Mouse (Mus musculus) MEL (cell line): ENCODE measurements around the gene Pim2. TPM values are rescaled to one million over a fixed set of nuclear protein-coding genes. Genes with fewer than 3 reads are reported as not detected.

Source experiments
- DNase-seq: peaks from one replicate; pipeline ENCODE4 v3.0.0; 2011; ENCODE audit warnings: low read depth, low spot score
- H3K27ac ChIP-seq: 2 replicates; pipeline ENCODE4 v1.5.1; 2012; ENCODE audit warnings: low read depth, mild to moderate bottlenecking, control low read depth, low read length, moderate library complexity; ENCODE audit not compliant: control insufficient read depth
- H3K27me3 ChIP-seq, 2 experiments: fragments of 150-350 bp in 1 of 2; sonication (generic) in 1 of 2; 2 replicates each; pipeline ENCODE4 v1.6.1; 2012; ENCODE audit warnings: low read length in 2 of 2, mild to moderate bottlenecking in 2 of 2, improper control_type of control experiment in 1 of 2, moderate library complexity in 1 of 2; ENCODE audit not compliant: insufficient read depth in 2 of 2, control insufficient read depth in 1 of 2
- H3K36me3 ChIP-seq, 2 experiments: 2 replicates each; pipeline ENCODE4 v1.6.1; 2012 to 2014; ENCODE audit warnings: low read length in 2 of 2, improper control_type of control experiment in 1 of 2, inconsistent platforms in 1 of 2, mild to moderate bottlenecking in 1 of 2; ENCODE audit not compliant: insufficient read depth in 2 of 2, control insufficient read depth in 1 of 2
- H3K4me1 ChIP-seq, 2 experiments: fragments of 150-350 bp in 1 of 2; sonication (generic) in 1 of 2; 2 replicates each; pipeline ENCODE4 v1.6.1; 2012; ENCODE audit warnings: low read length in 2 of 2, improper control_type of control experiment in 1 of 2, mild to moderate bottlenecking in 1 of 2; ENCODE audit not compliant: insufficient read depth in 2 of 2, control insufficient read depth in 1 of 2
- H3K4me3 ChIP-seq, 2 experiments: fragments of 150-350 bp in 1 of 2; sonication (generic) in 1 of 2; 2 replicates each; pipeline ENCODE4 v1.5.1; 2012; ENCODE audit warnings: low read depth in 2 of 2, low read length in 2 of 2, mild to moderate bottlenecking in 2 of 2, moderate library complexity in 2 of 2, control low read depth in 1 of 2, improper control_type of control experiment in 1 of 2; ENCODE audit not compliant: control insufficient read depth in 1 of 2, insufficient read depth in 1 of 2
- H3K79me2 ChIP-seq: 2 replicates; pipeline ENCODE4 v1.6.1; 2012; ENCODE audit warnings: mild to moderate bottlenecking, low read length, moderate library complexity; ENCODE audit not compliant: control insufficient read depth, poor library complexity, insufficient read depth
- H3K9ac ChIP-seq: 2 replicates; pipeline ENCODE4 v1.6.1; 2012; ENCODE audit warnings: low read depth, mild to moderate bottlenecking, control low read depth, low read length, moderate library complexity; ENCODE audit not compliant: control insufficient read depth, poor library complexity, severe bottlenecking
- H3K9me3 ChIP-seq: fragments of 150-350 bp; sonication (generic); replicated peaks from 2 replicates; pipeline ENCODE4 v1.6.1; 2012; ENCODE audit warnings: mild to moderate bottlenecking, low read length, improper control_type of control experiment, moderate library complexity; ENCODE audit not compliant: insufficient read depth
- BHLHE40 ChIP-seq: IDR thresholded peaks from 2 replicates; pipeline ENCODE4 v1.6.1; 2012; ENCODE audit warnings: low read depth, mild to moderate bottlenecking, inconsistent platforms, low read length, improper control_type of control experiment, borderline replicate concordance
- CTCF ChIP-seq, 3 experiments: IDR thresholded peaks in 2 of 3; conservative IDR thresholded peaks in 1 of 3; 2 replicates each; pipeline ENCODE4 v1.5.1; 2011 to 2012; ENCODE audit warnings: low read length in 3 of 3, low read depth in 2 of 3, mild to moderate bottlenecking in 2 of 3, improper control_type of control experiment in 1 of 3, inconsistent platforms in 1 of 3, mixed read lengths in 1 of 3, moderate library complexity in 1 of 3; ENCODE audit not compliant: control insufficient read depth in 1 of 3, insufficient read depth in 1 of 3, poor library complexity in 1 of 3, severe bottlenecking in 1 of 3
- EP300 ChIP-seq, 2 experiments: IDR thresholded peaks; 2 replicates each; pipeline ENCODE4 v1.6.1; 2011; ENCODE audit warnings: improper control_type of control experiment in 2 of 2, low read length in 2 of 2, low read depth in 1 of 2, mild to moderate bottlenecking in 1 of 2
- ETS1 ChIP-seq: IDR thresholded peaks from 2 replicates; pipeline ENCODE4 v1.6.1; 2012; ENCODE audit warnings: low read depth, mild to moderate bottlenecking, inconsistent platforms, low read length, improper control_type of control experiment, moderate library complexity
- GABPA ChIP-seq: IDR thresholded peaks from 2 replicates; pipeline ENCODE4 v1.6.1; 2012; ENCODE audit warnings: low read depth, mild to moderate bottlenecking, inconsistent platforms, low read length, improper control_type of control experiment, moderate library complexity
- GATA1 ChIP-seq: IDR thresholded peaks from 2 replicates; pipeline ENCODE4 v1.6.1; 2011; ENCODE audit warnings: low read depth, low read length, improper control_type of control experiment
- HCFC1 ChIP-seq: IDR thresholded peaks from 2 replicates; pipeline ENCODE4 v1.6.1; 2012; ENCODE audit warnings: low read depth, mild to moderate bottlenecking, inconsistent platforms, low read length, improper control_type of control experiment, moderate library complexity
- MAX ChIP-seq: IDR thresholded peaks from 2 replicates; pipeline ENCODE4 v1.6.1; 2011; ENCODE audit warnings: low read length, improper control_type of control experiment
- MAZ ChIP-seq: IDR thresholded peaks from 2 replicates; pipeline ENCODE4 v1.6.1; 2012; ENCODE audit warnings: low read depth, mild to moderate bottlenecking, inconsistent platforms, low read length, improper control_type of control experiment
- MEF2A ChIP-seq: IDR thresholded peaks from 2 replicates; pipeline ENCODE4 v1.6.1; 2014; ENCODE audit warnings: low read depth, mild to moderate bottlenecking, inconsistent platforms, low read length, improper control_type of control experiment; ENCODE audit not compliant: poor library complexity, insufficient replicate concordance, severe bottlenecking; ENCODE audit errors: extremely low read depth
- MXI1 ChIP-seq: IDR thresholded peaks from 2 replicates; pipeline ENCODE4 v1.6.1; 2011; ENCODE audit warnings: mild to moderate bottlenecking, low read depth, low read length, improper control_type of control experiment
- MYC ChIP-seq: IDR thresholded peaks from 2 replicates; pipeline ENCODE4 v1.6.1; 2011; ENCODE audit warnings: low read depth, mild to moderate bottlenecking, low read length, improper control_type of control experiment, moderate library complexity
- NELFE ChIP-seq: IDR thresholded peaks from 2 replicates; pipeline ENCODE4 v1.6.1; 2011; ENCODE audit warnings: low read depth, low read length, improper control_type of control experiment
- NRF1 ChIP-seq: IDR thresholded peaks from 2 replicates; pipeline ENCODE4 v1.6.1; 2014; ENCODE audit warnings: low read depth, mild to moderate bottlenecking, inconsistent platforms, low read length, improper control_type of control experiment, moderate library complexity; ENCODE audit not compliant: poor library complexity, insufficient read depth, severe bottlenecking
- POLR2A ChIP-seq, 2 experiments: IDR thresholded peaks; 2 replicates each; pipeline ENCODE4 v1.6.1; 2011 to 2012; ENCODE audit warnings: low read length in 2 of 2, mild to moderate bottlenecking in 2 of 2, control low read depth in 1 of 2, improper control_type of control experiment in 1 of 2, low read depth in 1 of 2, moderate library complexity in 1 of 2; ENCODE audit not compliant: control insufficient read depth in 1 of 2, insufficient read depth in 1 of 2, poor library complexity in 1 of 2
- POLR2AphosphoS2 ChIP-seq: IDR thresholded peaks from 2 replicates; pipeline ENCODE4 v1.6.1; 2011; ENCODE audit warnings: low read length, improper control_type of control experiment
- RAD21 ChIP-seq: IDR thresholded peaks from 2 replicates; pipeline ENCODE4 v1.6.1; 2011; ENCODE audit warnings: mild to moderate bottlenecking, low read depth, low read length, improper control_type of control experiment
- RCOR1 ChIP-seq: IDR thresholded peaks from 2 replicates; pipeline ENCODE4 v1.6.1; 2012; ENCODE audit warnings: low read depth, mild to moderate bottlenecking, inconsistent platforms, low read length, improper control_type of control experiment
- SMC3 ChIP-seq: IDR thresholded peaks from 2 replicates; pipeline ENCODE4 v1.6.1; 2011; ENCODE audit warnings: low read depth, low read length, improper control_type of control experiment
- TAL1 ChIP-seq: IDR thresholded peaks from 2 replicates; pipeline ENCODE4 v1.6.1; 2012; ENCODE audit warnings: mild to moderate bottlenecking, inconsistent platforms, low read length, moderate library complexity, mixed read lengths
- TCF12 ChIP-seq: IDR thresholded peaks from 2 replicates; pipeline ENCODE4 v1.6.1; 2014; ENCODE audit warnings: low read depth, mild to moderate bottlenecking, inconsistent platforms, low read length, improper control_type of control experiment, moderate library complexity
- UBTF ChIP-seq: IDR thresholded peaks from 2 replicates; pipeline ENCODE4 v1.6.1; 2012; ENCODE audit warnings: low read depth, mild to moderate bottlenecking, inconsistent platforms, low read length, improper control_type of control experiment, moderate library complexity, borderline replicate concordance; ENCODE audit not compliant: insufficient read depth
- USF1 ChIP-seq: IDR thresholded peaks from 2 replicates; pipeline ENCODE4 v1.6.1; 2014; ENCODE audit warnings: low read depth, mild to moderate bottlenecking, inconsistent platforms, low read length, improper control_type of control experiment, moderate library complexity
- polyA plus RNA-seq, 2 experiments: library from polyadenylated mRNA; stranded (reverse) in 1 of 2; unstranded in 1 of 2; fragments of >175 nt in 1 of 2; fragments of >200 nt in 1 of 2; gene quantifications; 2 replicates each; pipeline versions ENCODE4 v1.2.1 to v1.2.4; 2012; ENCODE audit warnings: low replicate concordance in 2 of 2, low read depth in 1 of 2; ENCODE audit not compliant: insufficient read length in 2 of 2, insufficient read depth in 1 of 2, missing spikeins in 1 of 2
- total RNA-seq: library from RNA; depleted of rRNA; stranded (reverse); fragments of 300-350 nt; gene quantifications from 2 replicates; pipeline ENCODE4 v1.2.3, GENCODE M21; 2012

Gene Pim2
- total and polyA plus RNA-seq, 3 experiments = 6.4 to 21.7 TPM; not detected in 1

- Histone ChIP-seq H3K9ac (no peak overlapping the region), H3K4me1 (no peaks in the 10 kb centered on the region), H3K4me3 (no peak overlapping the region), H3K36me3 (peaks cover 3 to 15% of the 10 kb centered on the region in 2 experiments; a peak in 2 of 4 replicates), H3K79me2 (peaks cover 19% of the 10 kb centered on the region), H3K9me3 (no peaks in the 10 kb centered on the region), H3K27me3 (no peaks in the 10 kb centered on the region), H3K27ac (no peak overlapping the region)
- TF ChIP-seq POLR2A (IDR thresholded peaks at IDR 0.05; ENCODE audit: control insufficient read depth in 1 of 2, insufficient read depth in 1 of 2, low read depth in 1 of 2, low read length in 2 of 2, poor library complexity in 1 of 2) (no peak), MAX (no peak), TAL1 (no peak), USF1 (no peak), BHLHE40 (no peak), UBTF (no peak), RAD21 (no peak), ETS1 (no peak), MYC (no peak), SMC3 (no peak), EP300 (IDR thresholded peaks at IDR 0.05; ENCODE audit: low read depth in 1 of 2, low read length in 2 of 2) (no peak), GABPA (no peak), NELFE (no peak), RCOR1 (no peak)
- no peak for DNase-seq
Observed at GRCm38 (mm10) chrX:7865343-7865742, 12.7 kb upstream of the Pim2 start.

- Histone ChIP-seq H3K27me3 (no peaks in the 10 kb centered on the region), H3K36me3 (peaks cover 3 to 18% of the 10 kb centered on the region in 2 experiments; a peak in 2 of 4 replicates), H3K9ac (no peak overlapping the region), H3K4me1 (no peaks in the 10 kb centered on the region), H3K4me3 (no peak overlapping the region), H3K27ac (no peak overlapping the region), H3K79me2 (peaks cover 17% of the 10 kb centered on the region), H3K9me3 (no peaks in the 10 kb centered on the region)
- TF ChIP-seq TCF12 = no peak
- TF ChIP-seq MYC = no peak
- TF ChIP-seq EP300 (IDR thresholded peaks at IDR 0.05; ENCODE audit: low read depth in 1 of 2, low read length in 2 of 2) = no peak
- TF ChIP-seq TAL1 = no peak
- no peak for TF ChIP-seq POLR2AphosphoS2
- no peak for TF ChIP-seq USF1
- no peak for TF ChIP-seq GABPA
- TF ChIP-seq MXI1 = no peak
- TF ChIP-seq SMC3 = no peak
- no peak for TF ChIP-seq HCFC1
- TF ChIP-seq POLR2A (IDR thresholded peaks at IDR 0.05; ENCODE audit: control insufficient read depth in 1 of 2, insufficient read depth in 1 of 2, low read depth in 1 of 2, low read length in 2 of 2, poor library complexity in 1 of 2) = no peak
- no peak for TF ChIP-seq MAZ
- TF ChIP-seq MEF2A = no peak
- TF ChIP-seq NRF1 = no peak
- no peak for TF ChIP-seq CTCF (IDR thresholded peaks at IDR 0.05 in 2 of 3, conservative IDR thresholded peaks at IDR 0.05 in 1 of 3; ENCODE audit: control insufficient read depth in 1 of 3, insufficient read depth in 1 of 3, low read depth in 2 of 3, low read length in 3 of 3, poor library complexity in 1 of 3, severe bottlenecking in 1 of 3)
- TF ChIP-seq GATA1 = no peak
- DNase-seq = no peak
Observed at GRCm38 (mm10) chrX:7865786-7866185, 12.3 kb upstream of the Pim2 start.
